Mouse (Mus musculus) left cerebral cortex, postnatal 36 days (tissue): Measurements from ENCODE around the gene Aldh3b1. TPM values are rescaled to one million over a fixed set of nuclear protein-coding genes. Genes with fewer than 3 reads are reported as not detected.

Experiments
- DNase-seq, 2 experiments: peaks; one replicate each; pipeline ENCODE4 v3.0.0; 2021 to 2022; ENCODE audit warnings: low spot score in 2 of 2, mixed read lengths in 1 of 2
- intact Hi-C: fragments of 180-260 bp; cut with DNase I; formaldehyde crosslinking; loops from one replicate; pipeline ENCODE4 v1.15.1; 2025
- total RNA-seq, 2 experiments: library from RNA; stranded (reverse); gene quantifications; 2 replicates each; pipeline ENCODE4 v1.2.3; 2021

Gene Aldh3b1
- total RNA-seq, 2 experiments from 2014 or later, result 2.6 to 3.8 TPM

- intact Hi-C loops, result loop anchor here (5.0 kb wide), 1 partner anchor 36 kb away; no protein-coding TSS in a partner anchor
- peak; percentile 39 to 64 for DNase-seq
Observed at GRCm38 (mm10) chr19:3946715-3947114, 17.1 kb upstream of the Aldh3b1 start.

GRCm38 (mm10) chr19:3945872-3946564 lies 16.4 kb upstream of the Aldh3b1 start:
- DNase-seq, result no peak
- intact Hi-C loops, result loop anchor here (2.0 to 5.0 kb wide), 2 partner anchors 36 to 67 kb away; partner anchors contain the start of gene Ndufv1

- intact Hi-C loops, result no loop called here
- DNase-seq, result no peak
Observed at GRCm38 (mm10) chr19:3942986-3943735, 13.6 kb upstream of the Aldh3b1 start.

- no peak for DNase-seq
- intact Hi-C loops, result no loop called here
Observed at GRCm38 (mm10) chr19:3942315-3942714, 12.7 kb upstream of the Aldh3b1 start.

- intact Hi-C loops, result no loop called here
- no peak for DNase-seq
Observed at GRCm38 (mm10) chr19:3935896-3936850, 6.6 kb upstream of the Aldh3b1 start.

- intact Hi-C loops, result no loop called here
- no peak for DNase-seq
Observed at GRCm38 (mm10) chr19:3935032-3935895, 5.7 kb upstream of the Aldh3b1 start, which contains the start of gene Unc93b1. Gene Unc93b1, plus strand, starts transcription at chr19:3935186.

- intact Hi-C loops, result no loop called here
Observed at GRCm38 (mm10) chr19:3931716-3932115, 2.1 kb upstream of the Aldh3b1 start.

GRCm38 (mm10) chr19:3930262-3931057 lies 852 bp upstream of the Aldh3b1 start:
- DNase-seq, result no peak
- intact Hi-C loops, result no loop called here

More at GRCm38 (mm10) chr19:3931716-3932115, 2.1 kb upstream of the Aldh3b1 start:
- DNase-seq, result no peak

- intact Hi-C loops, result no loop called here
- DNase-seq, result no peak
Observed at GRCm38 (mm10) chr19:3928779-3929178, 829 bp downstream of the Aldh3b1 start.

- intact Hi-C loops, result no loop called here
- DNase-seq, result no peak
Observed at GRCm38 (mm10) chr19:3927989-3928388, 1.6 kb downstream of the Aldh3b1 start.

- intact Hi-C loops, result no loop called here
- no peak for DNase-seq
Observed at GRCm38 (mm10) chr19:3926685-3927084, 2.9 kb downstream of the Aldh3b1 start.

- intact Hi-C loops, result no loop called here
- no peak for DNase-seq
Observed at GRCm38 (mm10) chr19:3926279-3926678, 3.3 kb downstream of the Aldh3b1 start.

- intact Hi-C loops, result no loop called here
Observed at GRCm38 (mm10) chr19:3925859-3926258, 3.7 kb downstream of the Aldh3b1 start.

GRCm38 (mm10) chr19:3924868-3925267 lies 4.7 kb downstream of the Aldh3b1 start:
- intact Hi-C loops, result no loop called here
- DNase-seq, result no peak

More at GRCm38 (mm10) chr19:3925859-3926258, 3.7 kb downstream of the Aldh3b1 start:
- DNase-seq, result no peak

GRCm38 (mm10) chr19:3924190-3924589 lies 5.4 kb downstream of the Aldh3b1 start:
- no peak for DNase-seq
- intact Hi-C loops, result no loop called here

GRCm38 (mm10) chr19:3923586-3923985 lies 6.0 kb downstream of the Aldh3b1 start:
- intact Hi-C loops, result no loop called here
- no peak for DNase-seq

GRCm38 (mm10) chr19:3922661-3923371 lies 6.8 kb downstream of the Aldh3b1 start:
- intact Hi-C loops, result no loop called here
- no peak for DNase-seq
